Mouse (Mus musculus): ENCODE measurements around the gene Dnm3. TPM values are rescaled to one million over a fixed set of nuclear protein-coding genes. Genes with fewer than 3 reads are reported as not detected.
"Not testable (repeated sequence)": the region's sequence is repeated elsewhere in the genome, so short reads cannot be mapped to it uniquely, and the experiment has no call there.

Dnm3 gene
- total RNA-seq, 2 experiments from 2014 or later = 7.9 to 17.7 TPM

- DNase-seq = no peak
Observed at GRCm38 (mm10) chr1:162428904-162429303, 48.9 kb downstream of the Dnm3 start.

GRCm38 (mm10) chr1:162425930-162426478, 51.8 kb downstream of the Dnm3 start:
- DNase-seq = no peak

GRCm38 (mm10) chr1:162422826-162423225, 55.0 kb downstream of the Dnm3 start:
- no peak for DNase-seq

GRCm38 (mm10) chr1:162413791-162414190, 64.0 kb downstream of the Dnm3 start:
- no peak for DNase-seq

GRCm38 (mm10) chr1:162412787-162413429, 64.9 kb downstream of the Dnm3 start:
- DNase-seq = no peak

GRCm38 (mm10) chr1:162410207-162410965, 67.4 kb downstream of the Dnm3 start:
- no peak for DNase-seq

- no peak for DNase-seq
Observed at GRCm38 (mm10) chr1:162394549-162394948, 83.3 kb downstream of the Dnm3 start.

- DNase-seq = peak in 1 of 2 experiments; percentile 4
Observed at GRCm38 (mm10) chr1:162388442-162389165, 89.2 kb downstream of the Dnm3 start.

- DNase-seq = not testable (repeated sequence)
Observed at GRCm38 (mm10) chr1:162373068-162373467, 104.8 kb downstream of the Dnm3 start.

- DNase-seq = peak; percentile 59 to 71
Observed at GRCm38 (mm10) chr1:162369726-162370125, 108.1 kb downstream of the Dnm3 start.

- DNase-seq = peak in 1 of 2 experiments; percentile 34
Observed at GRCm38 (mm10) chr1:162361978-162362377, 115.9 kb downstream of the Dnm3 start.

- DNase-seq = peak; percentile 36 to 71
Observed at GRCm38 (mm10) chr1:162359270-162359669, 118.6 kb downstream of the Dnm3 start.

- DNase-seq = peak; percentile 35 to 51
Observed at GRCm38 (mm10) chr1:162358036-162358435, 119.8 kb downstream of the Dnm3 start.

- DNase-seq = no peak
Observed at GRCm38 (mm10) chr1:162356481-162356880, 121.4 kb downstream of the Dnm3 start.

- DNase-seq = no peak
Observed at GRCm38 (mm10) chr1:162354780-162355179, 123.1 kb downstream of the Dnm3 start.

GRCm38 (mm10) chr1:162353831-162354230, 124.0 kb downstream of the Dnm3 start:
- no peak for DNase-seq

GRCm38 (mm10) chr1:162349306-162349705, 128.5 kb downstream of the Dnm3 start:
- DNase-seq = no peak

- peak; percentile 4 for DNase-seq
Observed at GRCm38 (mm10) chr1:162346456-162347011, 131.3 kb downstream of the Dnm3 start.

- no peak for DNase-seq
Observed at GRCm38 (mm10) chr1:162337170-162337569, 140.7 kb downstream of the Dnm3 start.

- no peak for DNase-seq
Observed at GRCm38 (mm10) chr1:162336640-162337039, 141.2 kb downstream of the Dnm3 start.

GRCm38 (mm10) chr1:162336224-162336623, 141.6 kb downstream of the Dnm3 start:
- no peak for DNase-seq

- DNase-seq = no peak
Observed at GRCm38 (mm10) chr1:162328673-162329072, 149.2 kb downstream of the Dnm3 start.

Measured in adrenal gland, postnatal 36 days (tissue).